8 mouse cellular contexts compared by ENCODE assay signal in the genomic region with DNA sequence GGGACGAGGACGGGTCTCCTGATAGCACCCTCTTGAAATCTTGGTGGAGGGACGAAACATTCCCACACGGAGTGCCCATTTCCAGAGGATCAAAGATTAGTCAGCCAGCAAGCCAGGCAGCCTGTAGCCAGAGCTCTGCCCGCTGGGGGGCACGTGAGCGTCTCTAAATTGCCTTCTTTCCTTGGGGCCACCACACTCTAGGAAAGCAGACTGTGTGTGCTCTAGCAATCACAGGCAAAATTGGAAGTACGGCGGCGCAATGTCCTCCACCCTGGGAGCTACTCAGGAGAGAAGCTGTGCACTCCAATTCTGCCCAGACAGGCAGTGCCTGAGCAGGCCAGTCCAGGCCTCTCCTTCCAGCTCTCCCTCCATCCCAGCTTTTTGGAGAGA.
DNase-seq lines count a peak whose midpoint lies in the region; ATAC-seq and TF ChIP-seq lines count a peak whose summit lies in the region.

No protein-coding gene starts in this region.

- H3K36me3 ChIP-seq in lung, embryonic 16.5 days (ENCODE audit: control insufficient read depth, insufficient read depth, low read length): no peaks in the 10 kb centered on the region
- H3K36me3 ChIP-seq in embryonic facial prominence, embryonic 10.5 days (replicated peaks): no peaks in the 10 kb centered on the region
- H3K36me3 ChIP-seq in hindbrain, embryonic 16.5 days (ENCODE audit: control insufficient read depth, insufficient read depth, low read length): no peaks in the 10 kb centered on the region
- no peaks in the 10 kb centered on the region for H3K36me3 ChIP-seq in midbrain, postnatal 0 days (ENCODE audit: insufficient read depth, low read length)

- no peaks in the 10 kb centered on the region for H3K9me3 ChIP-seq in lung, embryonic 16.5 days (ENCODE audit: control insufficient read depth, low read length)
- no peaks in the 10 kb centered on the region for H3K9me3 ChIP-seq in embryonic facial prominence, embryonic 10.5 days
- no peaks in the 10 kb centered on the region for H3K9me3 ChIP-seq in hindbrain, embryonic 16.5 days (ENCODE audit: control insufficient read depth, low read length)
- H3K9me3 ChIP-seq in midbrain, postnatal 0 days (ENCODE audit: low read length): no peaks in the 10 kb centered on the region

- DNase-seq in lung, adult 18-20 months: no peak
- no peak for DNase-seq in embryonic facial prominence, embryonic 10.5 days (ENCODE audit: low spot score)
- peak; percentile 64 for DNase-seq in midbrain, postnatal 0 days (ENCODE audit: low spot score)
- no peak for DNase-seq in embryo, embryonic 11 days
- no peak for DNase-seq in kidney, postnatal 36 days
- no peak for DNase-seq in kidney, adult 11 months

- H3K4me1 ChIP-seq in lung, embryonic 16.5 days (replicated peaks; ENCODE audit: control insufficient read depth, insufficient read depth, low read length): peaks cover 19% of the 10 kb centered on the region
- H3K4me1 ChIP-seq in embryonic facial prominence, embryonic 10.5 days: peaks cover 45% of the 10 kb centered on the region
- peaks cover 57% of the 10 kb centered on the region for H3K4me1 ChIP-seq in hindbrain, embryonic 16.5 days (ENCODE audit: control insufficient read depth, insufficient read depth, low read depth, low read length)
- H3K4me1 ChIP-seq in midbrain, postnatal 0 days (ENCODE audit: insufficient read depth, low read length): peaks cover 37% of the 10 kb centered on the region

- peak overlapping the region; percentile 54; the same call in 1 of the 2 replicates for H3K9ac ChIP-seq in lung, embryonic 16.5 days (ENCODE audit: low read length)
- peak overlapping the region; percentile 58 for H3K9ac ChIP-seq in hindbrain, embryonic 16.5 days (ENCODE audit: low read depth, low read length)
- peak overlapping the region; percentile 55; the same call in 1 of the 2 replicates for H3K9ac ChIP-seq in midbrain, postnatal 0 days (replicated peaks; ENCODE audit: low read length, poor library complexity, severe bottlenecking)

- peak; percentile 58; the same call in 1 of the 2 replicates for ATAC-seq in lung, embryonic 16.5 days (ENCODE audit: low read depth)
- peak; percentile 7; the same call in 1 of the 2 replicates for ATAC-seq in hindbrain, embryonic 16.5 days
- peak; percentile 39 for ATAC-seq in midbrain, postnatal 0 days (ENCODE audit: low FRiP score)

- peak overlapping the region; percentile 32 for H3K4me2 ChIP-seq in lung, embryonic 16.5 days (ENCODE audit: low read depth, low read length)
- peak overlapping the region; percentile 56 for H3K4me2 ChIP-seq in hindbrain, embryonic 16.5 days (ENCODE audit: low read length)
- H3K4me2 ChIP-seq in midbrain, postnatal 0 days (ENCODE audit: low read depth, low read length, poor library complexity, severe bottlenecking): peak overlapping the region; percentile 66

- TF ChIP-seq CTCF in midbrain, postnatal 0 days (IDR thresholded peaks at IDR 0.05): peak; percentile 54

- H3K4me3 ChIP-seq in lung, embryonic 16.5 days (ENCODE audit: low read length): no peak overlapping the region
- peak overlapping the region; percentile 42 for H3K4me3 ChIP-seq in embryonic facial prominence, embryonic 10.5 days
- peak overlapping the region; percentile 34 for H3K4me3 ChIP-seq in hindbrain, embryonic 16.5 days (ENCODE audit: low read length)
- H3K4me3 ChIP-seq in midbrain, postnatal 0 days (ENCODE audit: low read depth, low read length): peak overlapping the region; percentile 29

- H3K27me3 ChIP-seq in lung, embryonic 16.5 days (ENCODE audit: control insufficient read depth, insufficient read depth, low read depth, low read length): no peaks in the 10 kb centered on the region
- peaks cover 42% of the 10 kb centered on the region for H3K27me3 ChIP-seq in embryonic facial prominence, embryonic 10.5 days (replicated peaks; ENCODE audit: low read depth, poor library complexity, severe bottlenecking)
- H3K27me3 ChIP-seq in hindbrain, embryonic 16.5 days (replicated peaks; ENCODE audit: control insufficient read depth, insufficient read depth, low read length): no peaks in the 10 kb centered on the region
- no peaks in the 10 kb centered on the region for H3K27me3 ChIP-seq in midbrain, postnatal 0 days (ENCODE audit: insufficient read depth, low read length)

- 63% methylated on average over 10 of the region's 10 CpGs for WGBS in lung, embryonic 16.5 days
- 51% methylated on average over 10 of the region's 10 CpGs for WGBS in embryonic facial prominence, embryonic 10.5 days
- WGBS in hindbrain, embryonic 16.5 days: 42% methylated on average over 10 of the region's 10 CpGs
- 20% methylated on average over 10 of the region's 10 CpGs for WGBS in midbrain, postnatal 0 days

- H3K27ac ChIP-seq in lung, embryonic 16.5 days (ENCODE audit: low read length): no peak overlapping the region
- H3K27ac ChIP-seq in embryonic facial prominence, embryonic 10.5 days (replicated peaks): peak overlapping the region; percentile 45; the same call in 1 of the 2 replicates
- peak overlapping the region; percentile 84 for H3K27ac ChIP-seq in hindbrain, embryonic 16.5 days (ENCODE audit: low read depth, low read length)
- H3K27ac ChIP-seq in midbrain, postnatal 0 days (ENCODE audit: low read depth, low read length): peak overlapping the region; percentile 84

Comparison
In these comparisons a context has a peak if more than half of its experiments do, and no peak if none do; other contexts are left out.
1. ATAC-seq: peak in every context shown above with its lines; median percentile 58 in lung, embryonic 16.5 days; 39 in midbrain, postnatal 0 days; 7 in hindbrain, embryonic 16.5 days.